Mouse (Mus musculus): ENCODE measurements around the gene Rpp25l.
"Not testable (repeated sequence)": the region's sequence is repeated elsewhere in the genome, so short reads cannot be mapped to it uniquely, and the experiment has no call there.

The Rpp25l gene

GRCm38 (mm10) chr4:41713197-41714067 is at the start of gene Rpp25l:
TSS of gene Rpp25l (minus strand) at chr4:41713534.
- DNase-seq (ENCODE audit: low read depth, low spot score), result peak; percentile 75

- not testable (repeated sequence) for DNase-seq (ENCODE audit: low read depth, low spot score)
These were observed 49.4 kb upstream of the Rpp25l start for GRCm38 (mm10) chr4:41762688-41763114.

- no peak for DNase-seq (ENCODE audit: low read depth, low spot score)
These were observed 48.9 kb upstream of the Rpp25l start for GRCm38 (mm10) chr4:41762099-41762687.

- no peak for DNase-seq (ENCODE audit: low read depth, low spot score)
These were observed 48.3 kb upstream of the Rpp25l start for GRCm38 (mm10) chr4:41761680-41762079.

- DNase-seq (ENCODE audit: low read depth, low spot score), result no peak
These were observed 47.6 kb upstream of the Rpp25l start for GRCm38 (mm10) chr4:41760911-41761310.

- DNase-seq (ENCODE audit: low read depth, low spot score), result peak; percentile 67
These were observed 47.0 kb upstream of the Rpp25l start for GRCm38 (mm10) chr4:41760288-41760721.

GRCm38 (mm10) chr4:41759656-41760287 is 46.4 kb upstream of the Rpp25l start:
- DNase-seq (ENCODE audit: low read depth, low spot score), result no peak

- DNase-seq (ENCODE audit: low read depth, low spot score), result no peak
These were observed 45.9 kb upstream of the Rpp25l start for GRCm38 (mm10) chr4:41759206-41759605.

GRCm38 (mm10) chr4:41758701-41759100 is 45.4 kb upstream of the Rpp25l start:
- no peak for DNase-seq (ENCODE audit: low read depth, low spot score)

GRCm38 (mm10) chr4:41758021-41758420 is 44.7 kb upstream of the Rpp25l start:
- DNase-seq (ENCODE audit: low read depth, low spot score), result no peak

GRCm38 (mm10) chr4:41757321-41757720 is 44.0 kb upstream of the Rpp25l start:
- DNase-seq (ENCODE audit: low read depth, low spot score), result no peak

- DNase-seq (ENCODE audit: low read depth, low spot score), result no peak
These were observed 43.1 kb upstream of the Rpp25l start for GRCm38 (mm10) chr4:41756440-41756839.

GRCm38 (mm10) chr4:41755338-41756305 is 42.3 kb upstream of the Rpp25l start, which contains the start of gene Sigmar1:
TSS of gene Sigmar1 (minus strand) at chr4:41756157.
- peak; percentile 74 for DNase-seq (ENCODE audit: low read depth, low spot score)

- no peak for DNase-seq (ENCODE audit: low read depth, low spot score)
These were observed 41.5 kb upstream of the Rpp25l start, which contains the start of gene Galt for GRCm38 (mm10) chr4:41754797-41755337. TSS of gene Galt (plus strand) at chr4:41755228.

GRCm38 (mm10) chr4:41745021-41745420 is 31.7 kb upstream of the Rpp25l start:
- DNase-seq (ENCODE audit: low read depth, low spot score), result no peak

- no peak for DNase-seq (ENCODE audit: low read depth, low spot score)
These were observed 30.8 kb upstream of the Rpp25l start for GRCm38 (mm10) chr4:41744131-41744530.

GRCm38 (mm10) chr4:41741158-41741560 is 27.8 kb upstream of the Rpp25l start:
- peak; percentile 91 for DNase-seq (ENCODE audit: low read depth, low spot score)

- DNase-seq (ENCODE audit: low read depth, low spot score), result no peak
These were observed 27.2 kb upstream of the Rpp25l start for GRCm38 (mm10) chr4:41740380-41741157.

- no peak for DNase-seq (ENCODE audit: low read depth, low spot score)
These were observed 25.9 kb upstream of the Rpp25l start for GRCm38 (mm10) chr4:41739260-41739659.

- DNase-seq (ENCODE audit: low read depth, low spot score), result no peak
These were observed 24.9 kb upstream of the Rpp25l start for GRCm38 (mm10) chr4:41738256-41738603.

All from retina, postnatal 7 days (tissue).